Mouse (Mus musculus): ENCODE data around the gene Exoc7.

GRCm38 (mm10) chr11:116354521-116354920, 47.5 kb upstream of the Exoc7 start:
- TF ChIP-seq CTCF (IDR thresholded peaks at IDR 0.05; ENCODE audit: control insufficient read depth, insufficient read depth, insufficient replicate concordance, low read depth, low read length), result no peak
- no peak for TF ChIP-seq POLR2A (IDR thresholded peaks at IDR 0.05; ENCODE audit: control insufficient read depth, low read depth, low read length)

Data from testis, adult 2 months (tissue).